Mouse (Mus musculus): Measurements from ENCODE around the gene Pom121. TPM values are rescaled to one million over a fixed set of nuclear protein-coding genes. Genes with fewer than 3 reads are reported as not detected.

Pom121 gene
- polyA plus RNA-seq, 1 experiment from 2014 or later: 16.5 TPM

DNA sequence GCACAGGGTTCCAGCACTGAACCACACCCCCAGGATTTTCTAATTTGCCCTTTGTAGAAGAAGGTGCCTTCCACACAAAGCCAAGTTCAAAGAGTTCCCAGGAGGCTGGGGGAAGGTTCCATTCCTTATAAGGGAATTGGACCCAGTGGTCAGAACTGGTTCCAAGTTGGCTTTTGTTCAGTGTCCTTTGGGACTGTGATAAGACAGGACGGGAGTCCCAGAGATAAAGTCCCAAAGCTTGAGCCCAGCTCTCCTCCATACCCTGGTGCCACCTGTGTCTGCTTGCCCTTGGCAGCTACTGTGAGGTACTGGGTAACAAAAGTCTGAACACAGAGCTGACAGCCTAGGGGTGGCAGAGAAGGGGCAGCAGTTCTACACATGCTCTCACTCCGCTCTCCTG is 34.6 kb downstream of the Pom121 start:
- no peak overlapping the region for H3K4me2 ChIP-seq (ENCODE audit: low read length)
- H3K27ac ChIP-seq (ENCODE audit: low read depth): no peak overlapping the region
- H3K9me3 ChIP-seq (ENCODE audit: control insufficient read depth, low read length): no peaks in the 10 kb centered on the region
- 81% methylated on average over 2 of the region's 2 CpGs for WGBS
- no peak for ATAC-seq (replicated peaks; ENCODE audit: low FRiP score, low TSS enrichment, low read depth)
- H3K27me3 ChIP-seq (replicated peaks; ENCODE audit: control insufficient read depth, insufficient read depth, low read length): no peaks in the 10 kb centered on the region
- no peak for DNase-seq (ENCODE audit: low spot score)
- no peaks in the 10 kb centered on the region for H3K36me3 ChIP-seq (ENCODE audit: control insufficient read depth, insufficient read depth, low read length)
- H3K4me3 ChIP-seq (ENCODE audit: low read depth, low read length): no peak overlapping the region
- H3K9ac ChIP-seq (ENCODE audit: low read length): no peak overlapping the region
- H3K4me1 ChIP-seq (replicated peaks; ENCODE audit: control insufficient read depth, insufficient read depth, low read length): no peaks in the 10 kb centered on the region

DNA sequence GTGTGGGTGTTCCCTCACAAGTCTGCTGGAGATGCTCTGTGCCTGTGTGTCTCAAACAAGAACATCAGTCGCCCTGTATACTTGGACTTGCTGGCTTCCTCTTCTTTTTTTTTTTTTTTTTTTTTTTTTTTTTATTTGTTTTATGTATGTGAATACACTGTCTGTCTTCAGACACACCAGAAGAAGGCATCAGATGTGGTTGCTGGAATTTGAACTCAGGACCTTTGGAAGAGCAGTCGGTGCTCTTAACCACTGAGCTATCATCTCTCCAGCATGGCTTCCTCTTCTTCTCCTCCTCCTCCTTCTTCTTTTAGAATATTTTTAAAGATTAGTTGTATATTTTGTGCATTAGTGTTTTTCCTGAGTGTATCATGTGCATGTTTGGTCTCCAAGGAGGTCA is 36.8 kb downstream of the Pom121 start:
- Histone ChIP-seq H3K27me3 (replicated peaks; ENCODE audit: control insufficient read depth, insufficient read depth, low read length) (peaks cover 17% of the 10 kb centered on the region), H3K9me3 (ENCODE audit: control insufficient read depth, low read length) (no peaks in the 10 kb centered on the region), H3K27ac (ENCODE audit: low read depth) (no peak overlapping the region), H3K9ac (ENCODE audit: low read length) (no peak overlapping the region), H3K36me3 (ENCODE audit: control insufficient read depth, insufficient read depth, low read length) (no peaks in the 10 kb centered on the region), H3K4me2 (ENCODE audit: low read length) (no peak overlapping the region), H3K4me1 (replicated peaks; ENCODE audit: control insufficient read depth, insufficient read depth, low read length) (no peaks in the 10 kb centered on the region), H3K4me3 (ENCODE audit: low read depth, low read length) (no peak overlapping the region)
- no peak for DNase-seq (ENCODE audit: low spot score)
- no peak for ATAC-seq (replicated peaks; ENCODE audit: low FRiP score, low TSS enrichment, low read depth)
- WGBS: 87% methylated on average over 2 of the region's 2 CpGs

DNA sequence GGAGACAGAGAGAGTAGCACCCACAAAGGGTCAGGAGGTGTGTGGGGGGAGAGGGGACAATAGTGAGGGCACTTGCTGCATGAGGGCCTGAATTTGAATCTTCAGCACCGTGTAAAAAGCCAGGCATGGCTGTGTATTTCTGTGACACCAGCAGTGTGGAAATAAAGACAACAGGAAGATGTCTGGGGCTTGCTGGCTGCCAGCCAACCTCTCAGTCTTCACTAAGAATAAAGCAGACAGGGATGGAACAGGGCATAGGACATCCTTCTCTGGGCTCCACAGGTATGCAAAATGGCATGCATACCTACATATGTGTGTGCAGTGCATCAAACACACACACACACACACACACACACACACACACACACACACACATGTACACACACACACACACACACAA is 38.3 kb downstream of the Pom121 start:
- peaks cover 17% of the 10 kb centered on the region for H3K27me3 ChIP-seq (replicated peaks; ENCODE audit: control insufficient read depth, insufficient read depth, low read length)
- DNase-seq (ENCODE audit: low spot score): no peak
- H3K9me3 ChIP-seq (ENCODE audit: control insufficient read depth, low read length): no peaks in the 10 kb centered on the region
- no peak overlapping the region for H3K4me3 ChIP-seq (ENCODE audit: low read depth, low read length)
- WGBS: 38% methylated on average over 1 of the region's 1 CpGs
- H3K9ac ChIP-seq (ENCODE audit: low read length): no peak overlapping the region
- H3K27ac ChIP-seq (ENCODE audit: low read depth): no peak overlapping the region
- no peaks in the 10 kb centered on the region for H3K4me1 ChIP-seq (replicated peaks; ENCODE audit: control insufficient read depth, insufficient read depth, low read length)
- ATAC-seq (replicated peaks; ENCODE audit: low FRiP score, low TSS enrichment, low read depth): no peak
- no peak overlapping the region for H3K4me2 ChIP-seq (ENCODE audit: low read length)
- H3K36me3 ChIP-seq (ENCODE audit: control insufficient read depth, insufficient read depth, low read length): no peaks in the 10 kb centered on the region

- Histone ChIP-seq H3K27me3 (replicated peaks; ENCODE audit: control insufficient read depth, insufficient read depth, low read length) (peaks cover 17% of the 10 kb centered on the region), H3K4me1 (replicated peaks; ENCODE audit: control insufficient read depth, insufficient read depth, low read length) (no peaks in the 10 kb centered on the region), H3K4me2 (ENCODE audit: low read length) (no peak overlapping the region), H3K4me3 (ENCODE audit: low read depth, low read length) (no peak overlapping the region), H3K9ac (ENCODE audit: low read length) (no peak overlapping the region), H3K36me3 (ENCODE audit: control insufficient read depth, insufficient read depth, low read length) (no peaks in the 10 kb centered on the region), H3K27ac (ENCODE audit: low read depth) (no peak overlapping the region), H3K9me3 (ENCODE audit: control insufficient read depth, low read length) (peaks cover 3% of the 10 kb centered on the region; the same call in 1 of the 2 replicates)
- ATAC-seq (replicated peaks; ENCODE audit: low FRiP score, low TSS enrichment, low read depth) (no peak), DNase-seq (ENCODE audit: low spot score) (peak; percentile 58)
- 16% methylated on average over 20 of the region's 20 CpGs for WGBS
These were observed 40.8 kb downstream of the Pom121 start for GRCm38 (mm10) chr5:135353564-135353963.

GRCm38 (mm10) chr5:135352995-135353394 is 41.4 kb downstream of the Pom121 start, which contains the start of gene Trim50:
Gene Trim50, plus strand, starts transcription at chr5:135353295.
- Histone ChIP-seq H3K4me1 (replicated peaks; ENCODE audit: control insufficient read depth, insufficient read depth, low read length) (no peaks in the 10 kb centered on the region), H3K4me2 (ENCODE audit: low read length) (no peak within 1 kb of the TSS), H3K4me3 (ENCODE audit: low read depth, low read length) (no peak within 1 kb of the TSS), H3K9me3 (ENCODE audit: control insufficient read depth, low read length) (peaks cover 3% of the 10 kb centered on the region; the same call in 1 of the 2 replicates), H3K27me3 (replicated peaks; ENCODE audit: control insufficient read depth, insufficient read depth, low read length) (peaks cover 17% of the 10 kb centered on the region), H3K9ac (ENCODE audit: low read length) (no peak within 1 kb of the TSS), H3K27ac (ENCODE audit: low read depth) (no peak within 1 kb of the TSS), H3K36me3 (ENCODE audit: control insufficient read depth, insufficient read depth, low read length) (no peaks in the 10 kb centered on the region)
- WGBS: 56% methylated on average over 9 of the region's 9 CpGs
- DNase-seq (ENCODE audit: low spot score): no peak
- ATAC-seq (replicated peaks; ENCODE audit: low FRiP score, low TSS enrichment, low read depth): no peak

DNA sequence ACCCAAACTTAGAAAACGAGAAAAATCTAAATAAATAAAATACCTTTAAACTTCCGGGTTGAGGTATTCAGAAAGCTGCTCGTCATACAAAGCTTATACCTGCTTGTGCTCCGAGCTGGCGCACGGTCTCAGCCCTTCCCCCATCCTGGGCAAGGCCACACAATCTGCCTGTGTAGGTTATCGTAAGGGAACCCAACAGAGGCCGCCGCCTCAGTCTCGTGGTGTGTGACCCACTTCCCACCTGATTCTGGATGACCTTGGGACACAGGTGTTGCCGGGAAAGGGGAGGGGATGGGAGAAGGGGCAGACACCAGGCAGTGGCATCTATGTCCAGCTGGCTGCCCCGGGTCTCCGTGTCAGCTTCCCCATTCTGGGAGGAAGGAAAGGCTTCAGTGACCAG is 42.7 kb downstream of the Pom121 start:
- Histone ChIP-seq H3K27ac (ENCODE audit: low read depth) (no peak overlapping the region), H3K4me2 (ENCODE audit: low read length) (no peak overlapping the region), H3K4me3 (ENCODE audit: low read depth, low read length) (no peak overlapping the region), H3K36me3 (ENCODE audit: control insufficient read depth, insufficient read depth, low read length) (no peaks in the 10 kb centered on the region), H3K9ac (ENCODE audit: low read length) (no peak overlapping the region), H3K4me1 (replicated peaks; ENCODE audit: control insufficient read depth, insufficient read depth, low read length) (no peaks in the 10 kb centered on the region), H3K9me3 (ENCODE audit: control insufficient read depth, low read length) (peaks cover 3% of the 10 kb centered on the region; the same call in 1 of the 2 replicates), H3K27me3 (replicated peaks; ENCODE audit: control insufficient read depth, insufficient read depth, low read length) (peaks cover 17% of the 10 kb centered on the region)
- DNase-seq (ENCODE audit: low spot score) (no peak), ATAC-seq (replicated peaks; ENCODE audit: low FRiP score, low TSS enrichment, low read depth) (no peak)
- WGBS: 81% methylated on average over 13 of the region's 13 CpGs

GRCm38 (mm10) chr5:135349862-135350261 is 44.5 kb downstream of the Pom121 start, which contains the start of gene Fkbp6:
Gene Fkbp6, minus strand, starts transcription at chr5:135350044.
- Histone ChIP-seq H3K27me3 (replicated peaks; ENCODE audit: control insufficient read depth, insufficient read depth, low read length) (peaks cover 17% of the 10 kb centered on the region), H3K4me2 (ENCODE audit: low read length) (no peak within 1 kb of the TSS), H3K9me3 (ENCODE audit: control insufficient read depth, low read length) (peaks cover 3% of the 10 kb centered on the region; the same call in 1 of the 2 replicates), H3K4me3 (ENCODE audit: low read depth, low read length) (no peak within 1 kb of the TSS), H3K27ac (ENCODE audit: low read depth) (no peak within 1 kb of the TSS), H3K4me1 (replicated peaks; ENCODE audit: control insufficient read depth, insufficient read depth, low read length) (no peaks in the 10 kb centered on the region), H3K36me3 (ENCODE audit: control insufficient read depth, insufficient read depth, low read length) (no peaks in the 10 kb centered on the region), H3K9ac (ENCODE audit: low read length) (no peak within 1 kb of the TSS)
- 90% methylated on average over 35 of the region's 35 CpGs for WGBS
- DNase-seq (ENCODE audit: low spot score): no peak
- no peak for ATAC-seq (replicated peaks; ENCODE audit: low FRiP score, low TSS enrichment, low read depth)

GRCm38 (mm10) chr5:135347511-135348011 is 46.8 kb downstream of the Pom121 start:
- Histone ChIP-seq H3K4me2 (ENCODE audit: low read length) (no peak overlapping the region), H3K27ac (ENCODE audit: low read depth) (no peak overlapping the region), H3K9me3 (ENCODE audit: control insufficient read depth, low read length) (peaks cover 3% of the 10 kb centered on the region; the same call in 1 of the 2 replicates), H3K27me3 (replicated peaks; ENCODE audit: control insufficient read depth, insufficient read depth, low read length) (no peaks in the 10 kb centered on the region), H3K4me3 (ENCODE audit: low read depth, low read length) (no peak overlapping the region), H3K36me3 (ENCODE audit: control insufficient read depth, insufficient read depth, low read length) (no peaks in the 10 kb centered on the region), H3K9ac (ENCODE audit: low read length) (no peak overlapping the region), H3K4me1 (replicated peaks; ENCODE audit: control insufficient read depth, insufficient read depth, low read length) (no peaks in the 10 kb centered on the region)
- DNase-seq (ENCODE audit: low spot score): no peak
- 69% methylated on average over 4 of the region's 4 CpGs for WGBS
- ATAC-seq (replicated peaks; ENCODE audit: low FRiP score, low TSS enrichment, low read depth): no peak

- Histone ChIP-seq H3K9me3 (ENCODE audit: control insufficient read depth, low read length) (peaks cover 3% of the 10 kb centered on the region; the same call in 1 of the 2 replicates), H3K36me3 (ENCODE audit: control insufficient read depth, insufficient read depth, low read length) (no peaks in the 10 kb centered on the region), H3K9ac (ENCODE audit: low read length) (no peak overlapping the region), H3K4me1 (replicated peaks; ENCODE audit: control insufficient read depth, insufficient read depth, low read length) (no peaks in the 10 kb centered on the region), H3K4me3 (ENCODE audit: low read depth, low read length) (no peak overlapping the region), H3K4me2 (ENCODE audit: low read length) (no peak overlapping the region), H3K27me3 (replicated peaks; ENCODE audit: control insufficient read depth, insufficient read depth, low read length) (no peaks in the 10 kb centered on the region), H3K27ac (ENCODE audit: low read depth) (no peak overlapping the region)
- DNase-seq (ENCODE audit: low spot score): no peak
- WGBS: 18% methylated on average over 1 of the region's 1 CpGs
- no peak for ATAC-seq (replicated peaks; ENCODE audit: low FRiP score, low TSS enrichment, low read depth)
These were observed 47.9 kb downstream of the Pom121 start for GRCm38 (mm10) chr5:135346430-135346829.
